Comparison of ENCODE assay signal across 25 mouse cellular contexts in genomic region chr9:122101196-122101595, GRCm38 (mm10). TPM values are rescaled to one million over a fixed set of nuclear protein-coding genes. Genes with fewer than 3 reads are reported as not detected.
DNase-seq lines count a peak whose midpoint lies in the region; ATAC-seq and TF ChIP-seq lines count a peak whose summit lies in the region.
"Had no signal": no experiment of that assay in that cellular context is flagged by ENCODE, and none has a peak within 500 bp of the region (broad histone marks: within the 10 kb centered on the region; RNA-seq: fewer than 3 reads in every experiment).

No protein-coding gene starts in this region.

- ATAC-seq in stomach, postnatal 0 days (ENCODE audit: low FRiP score, low TSS enrichment) = no peak
- ATAC-seq: activated CD4-positive, CD25-positive, alpha-beta regulatory T cell, adult 4 months; CD4-positive, CD25-positive, alpha-beta regulatory T cell, adult 4 months; forebrain, embryonic 15.5 days; forebrain, postnatal 0 days; Patski had no signal

- H3K9ac ChIP-seq in CH12.LX (ENCODE audit: insufficient read depth, low read depth) = no peak overlapping the region
- H3K9ac ChIP-seq in stomach, postnatal 0 days (ENCODE audit: low read length) = no peak overlapping the region
- H3K9ac ChIP-seq: embryonic facial prominence, embryonic 13.5 days; embryonic facial prominence, embryonic 15.5 days; forebrain, embryonic 12.5 days; forebrain, embryonic 15.5 days; forebrain, postnatal 0 days had no signal

- dilution Hi-C loops in CH12.LX (cut with MboI; ENCODE audit: extremely low pct_ligation_motif_present, extremely low pct_unique_long_range_greater_than_20kb, low sequenced_read_pairs) = no loop called here

- TF ChIP-seq EP300 in CH12.LX (IDR thresholded peaks at IDR 0.05; ENCODE audit: low read length) = no peak
- TF ChIP-seq EP300 in stomach, postnatal 0 days (optimal IDR thresholded peaks at IDR 0.05) = no peak

- H3K27me3 ChIP-seq in CH12.LX (replicated peaks) = peaks cover 8% of the 10 kb centered on the region
- H3K27me3 ChIP-seq in stomach, postnatal 0 days (ENCODE audit: control insufficient read depth, insufficient read depth, low read length) = no peaks in the 10 kb centered on the region
- H3K27me3 ChIP-seq: embryonic facial prominence, embryonic 13.5 days; embryonic facial prominence, embryonic 15.5 days; forebrain, embryonic 12.5 days; forebrain, embryonic 15.5 days; Patski had no signal

- no peaks in the 10 kb centered on the region for H3K9me3 ChIP-seq in CH12.LX (replicated peaks; ENCODE audit: low read length)
- H3K9me3 ChIP-seq in stomach, postnatal 0 days (ENCODE audit: control insufficient read depth, low read length) = no peaks in the 10 kb centered on the region
- H3K9me3 ChIP-seq: embryonic facial prominence, embryonic 13.5 days; embryonic facial prominence, embryonic 15.5 days; forebrain, embryonic 10.5 days; forebrain, embryonic 12.5 days; forebrain, embryonic 15.5 days had no signal

- H3K4me2 ChIP-seq in CH12.LX (ENCODE audit: insufficient read depth, low read depth, poor library complexity, severe bottlenecking) = no peak overlapping the region
- H3K4me2 ChIP-seq in stomach, postnatal 0 days (replicated peaks; ENCODE audit: low read depth) = no peak overlapping the region
- H3K4me2 ChIP-seq: embryonic facial prominence, embryonic 13.5 days; embryonic facial prominence, embryonic 15.5 days; forebrain, embryonic 12.5 days; forebrain, embryonic 15.5 days had no signal

- no peak overlapping the region for H3K27ac ChIP-seq in CH12.LX (ENCODE audit: insufficient read depth, low read depth)
- H3K27ac ChIP-seq in stomach, postnatal 0 days (replicated peaks) = no peak overlapping the region
- H3K27ac ChIP-seq: embryonic facial prominence, embryonic 13.5 days; embryonic facial prominence, embryonic 15.5 days; forebrain, embryonic 10.5 days; forebrain, embryonic 12.5 days; forebrain, embryonic 15.5 days had no signal

- in situ Hi-C loops in CH12.LX (cut with MboI; ENCODE audit: low pct_ligation_motif_present, low pct_unique_long_range_greater_than_20kb, low sequenced_read_pairs) = no loop called here

- TF ChIP-seq RAD21 in CH12.LX (IDR thresholded peaks at IDR 0.05; ENCODE audit: low read depth, low read length) = no peak

- no peaks in the 10 kb centered on the region for H3K79me2 ChIP-seq in CH12.LX (replicated peaks; ENCODE audit: control insufficient read depth, extremely low read depth, insufficient read depth, poor library complexity, severe bottlenecking)

- no peak for TF ChIP-seq POLR2A in CH12.LX (IDR thresholded peaks at IDR 0.05; ENCODE audit: low read depth, low read length)

- no peak overlapping the region for H3K4me3 ChIP-seq in CH12.LX (replicated peaks in 1 of 3; ENCODE audit: low read depth in 2 of 3, low read length in 2 of 3, poor library complexity in 1 of 3)
- H3K4me3 ChIP-seq in stomach, postnatal 0 days (ENCODE audit: low read depth, low read length) = no peak overlapping the region
- H3K4me3 ChIP-seq: embryonic facial prominence, embryonic 13.5 days; embryonic facial prominence, embryonic 15.5 days; erythroblast, embryonic 14.5 days; forebrain, embryonic 10.5 days; forebrain, embryonic 12.5 days; forebrain, embryonic 15.5 days had no signal

- H3K36me3 ChIP-seq in CH12.LX (replicated peaks in 1 of 2; ENCODE audit: control insufficient read depth in 1 of 2, insufficient read depth in 1 of 2, low read length in 1 of 2) = no peaks in the 10 kb centered on the region
- H3K36me3 ChIP-seq in stomach, postnatal 0 days (ENCODE audit: control insufficient read depth, insufficient read depth, low read length) = no peaks in the 10 kb centered on the region
- H3K36me3 ChIP-seq: embryonic facial prominence, embryonic 13.5 days; embryonic facial prominence, embryonic 15.5 days; forebrain, embryonic 10.5 days; forebrain, embryonic 12.5 days; forebrain, embryonic 15.5 days had no signal

- TF ChIP-seq CTCF in CH12.LX (conservative IDR thresholded peaks at IDR 0.05 in 1 of 2, IDR thresholded peaks at IDR 0.05 in 1 of 2; ENCODE audit: low read depth in 2 of 2, low read length in 2 of 2) = no peak
- no peak for TF ChIP-seq CTCF in stomach, postnatal 0 days (IDR thresholded peaks at IDR 0.05; ENCODE audit: low read depth)

- peak; percentile 80 for DNase-seq in A20 (ENCODE audit: low read depth, low spot score)
- peak; percentile 7 for DNase-seq in CH12.LX (ENCODE audit: extremely low read depth)
- DNase-seq in stomach, postnatal 0 days (ENCODE audit: low spot score) = peak; percentile 11
- DNase-seq in natural killer cell, adult 2 months (ENCODE audit: low spot score in 2 of 2) = no peak
- no peak for DNase-seq in MN1 (ENCODE audit: low spot score)
- DNase-seq: adrenal gland, postnatal 10 days; adrenal gland, postnatal 25 days; B cell, adult 2 months; cerebellum, adult 11 months; cerebellum, adult 18-20 months; cerebellum, adult 8-10 months; cerebellum, adult 9-11 months; cerebellum, postnatal 14 days; cerebellum, postnatal 36 days; embryo, embryonic 11 days; forebrain, postnatal 0 days had no signal

- peaks cover 10 to 11% of the 10 kb centered on the region in 2 experiments for H3K4me1 ChIP-seq in CH12.LX (ENCODE audit: control insufficient read depth in 1 of 2, insufficient read depth in 2 of 2)
- no peaks in the 10 kb centered on the region for H3K4me1 ChIP-seq in stomach, postnatal 0 days (replicated peaks; ENCODE audit: control insufficient read depth, insufficient read depth)
- H3K4me1 ChIP-seq: embryonic facial prominence, embryonic 13.5 days; embryonic facial prominence, embryonic 15.5 days; forebrain, embryonic 10.5 days; forebrain, embryonic 12.5 days; forebrain, embryonic 15.5 days had no signal

- WGBS in stomach, postnatal 0 days = 49% methylated on average over 4 of the region's 4 CpGs

TF ChIP-seq in CH12.LX, 34 proteins besides CTCF, POLR2A, EP300 and RAD21:
- no peak for TF ChIP-seq ZC3H11A (IDR thresholded peaks at IDR 0.05; ENCODE audit: low read depth, low read length)
- no peak for TF ChIP-seq SMC3 (IDR thresholded peaks at IDR 0.05; ENCODE audit: low read depth, low read length)
- no peak for TF ChIP-seq HCFC1 (IDR thresholded peaks at IDR 0.05; ENCODE audit: low read depth, low read length)
- TF ChIP-seq NELFE (IDR thresholded peaks at IDR 0.05; ENCODE audit: low read depth, low read length) = no peak
- TF ChIP-seq MAZ (IDR thresholded peaks at IDR 0.05; ENCODE audit: low read depth, low read length) = no peak
- no peak for TF ChIP-seq MAX (IDR thresholded peaks at IDR 0.05; ENCODE audit: low read length)
- TF ChIP-seq ZKSCAN1 (IDR thresholded peaks at IDR 0.05; ENCODE audit: borderline replicate concordance, low read depth, low read length) = no peak
- no peak for TF ChIP-seq MXI1 (IDR thresholded peaks at IDR 0.05; ENCODE audit: low read depth, low read length)
- TF ChIP-seq MAFK (IDR thresholded peaks at IDR 0.05; ENCODE audit: insufficient replicate concordance, low read length) = no peak
- no peak for TF ChIP-seq POLR2AphosphoS2 (IDR thresholded peaks at IDR 0.05; ENCODE audit: low read depth, low read length)
- TF ChIP-seq E2F4 (IDR thresholded peaks at IDR 0.05; ENCODE audit: insufficient replicate concordance, low read depth, low read length) = no peak
- TF ChIP-seq ZNF384 (IDR thresholded peaks at IDR 0.05; ENCODE audit: low read depth, low read length) = no peak
- no peak for TF ChIP-seq IRF4 (IDR thresholded peaks at IDR 0.05; ENCODE audit: low read depth, low read length)
- TF ChIP-seq KAT2A (IDR thresholded peaks at IDR 0.05; ENCODE audit: insufficient replicate concordance, low read length) = no peak
- no peak for TF ChIP-seq ETS1 (conservative IDR thresholded peaks at IDR 0.05; ENCODE audit: low read depth, low read length)
- TF ChIP-seq SIN3A (IDR thresholded peaks at IDR 0.05; ENCODE audit: low read length) = no peak
- no peak for TF ChIP-seq JUND (conservative IDR thresholded peaks at IDR 0.05; ENCODE audit: low read depth, low read length)
- TF ChIP-seq JUN (IDR thresholded peaks at IDR 0.05; ENCODE audit: insufficient read depth, low read depth, low read length) = no peak
- TF ChIP-seq USF2 (conservative IDR thresholded peaks at IDR 0.05; ENCODE audit: low read depth, low read length) = no peak

RNA-seq across cellular contexts. Expression of gene Snrk, which starts 15.9 kb away (rescaled TPM):
- 10.5 and 13.1 TPM in 2 replicates for total RNA-seq in CH12.LX (2012; rRNA removed)
- total RNA-seq in CH12.LX (2014; rRNA removed) = 6.0 and 6.1 TPM in 2 replicates
- polyA plus RNA-seq in CH12.LX (2012; ENCODE audit: insufficient read length, low read depth) = 6.7 and 7.0 TPM in 2 replicates
- 34.0 and 38.2 TPM in 2 replicates for polyA plus RNA-seq in stomach, postnatal 0 days (2015; fragmentation: Nextera tagmentation; extraction: Ambion mirVana)

Comparison
In these comparisons a context has a peak if more than half of its experiments do, and no peak if none do; other contexts are left out.
1. DNase-seq: peak in A20 (single experiment), CH12.LX (single experiment) and stomach, postnatal 0 days (single experiment); none in natural killer cell, adult 2 months (0 of 2) and MN1 (single experiment).